Mouse (Mus musculus) kidney, embryonic 15.5 days (tissue): ENCODE data around the gene Elavl1. TPM values are rescaled to one million over a fixed set of nuclear protein-coding genes. Genes with fewer than 3 reads are reported as not detected.

Experiments used
- ATAC-seq: fragments of 200-750 bp; cut with Nextera tagmentation; replicated peaks from 2 replicates; pipeline ENCODE4 v1.8.0; 2017; ENCODE audit warnings: moderate TSS enrichment; ENCODE audit not compliant: low FRiP score
- H3K27ac ChIP-seq: fragments of 300-500 bp; sonication (generic); 2 replicates; pipeline ENCODE4 v1.5.1; 2015; ENCODE audit warnings: mild to moderate bottlenecking, inconsistent platforms
- H3K27me3 ChIP-seq: fragments of 300-500 bp; sonication (generic); 2 replicates; pipeline ENCODE4 v1.6.1; 2015; ENCODE audit warnings: inconsistent platforms
- H3K36me3 ChIP-seq: fragments of 300-500 bp; sonication (generic); 2 replicates; pipeline ENCODE4 v1.6.1; 2015; ENCODE audit warnings: inconsistent platforms
- H3K4me1 ChIP-seq: fragments of 300-500 bp; sonication (generic); 2 replicates; pipeline ENCODE4 v1.6.1; 2015; ENCODE audit warnings: inconsistent platforms
- H3K4me2 ChIP-seq: fragments of 300-500 bp; sonication (generic); 2 replicates; pipeline ENCODE4 v1.6.1; 2015; ENCODE audit warnings: moderate library complexity, mild to moderate bottlenecking, inconsistent platforms
- H3K4me3 ChIP-seq: fragments of 300-500 bp; sonication (generic); replicated peaks from 2 replicates; pipeline ENCODE4 v1.5.1; 2015; ENCODE audit warnings: mild to moderate bottlenecking, inconsistent platforms
- H3K9ac ChIP-seq: fragments of 300-500 bp; sonication (generic); 2 replicates; pipeline ENCODE4 v1.6.1; 2015; ENCODE audit warnings: mild to moderate bottlenecking, inconsistent platforms
- H3K9me3 ChIP-seq: fragments of 300-500 bp; sonication (generic); replicated peaks from 2 replicates; pipeline ENCODE4 v1.6.1; 2016; ENCODE audit warnings: inconsistent platforms
- WGBS: fragments of 180-500 bp; shearing (Covaris S2); methylation state at CpG from one replicate; pipeline ENCODE4 v1.1.7; 2015; ENCODE audit warnings: mixed read lengths; 5-methylcytosine and 5-hydroxymethylcytosine counted together
- polyA plus RNA-seq: library from polyadenylated mRNA; unstranded; fragments of >200 nt; fragmentation: Nextera tagmentation; extraction: Ambion mirVana; gene quantifications from 2 replicates; pipeline ENCODE4 v1.2.1, GENCODE M21; 2015

Elavl1 gene
- polyA plus RNA-seq, 1 experiment from 2014 or later: 257 TPM

GRCm38 (mm10) chr8:4252934-4253841, 72.0 kb downstream of the Elavl1 start, which contains the start of gene Snapc2:
Gene Snapc2, plus strand, starts transcription at chr8:4253080.
- H3K27ac ChIP-seq: peak within 1 kb of the TSS; percentile 97
- ATAC-seq: peak; percentile 90
- peaks cover 60% of the 10 kb centered on the region for H3K4me1 ChIP-seq
- peak within 1 kb of the TSS; percentile 97 for H3K9ac ChIP-seq
- H3K9me3 ChIP-seq: no peaks in the 10 kb centered on the region
- H3K27me3 ChIP-seq: no peaks in the 10 kb centered on the region
- peaks cover 31% of the 10 kb centered on the region for H3K36me3 ChIP-seq
- peak within 1 kb of the TSS; percentile 94 for H3K4me3 ChIP-seq
- under 1% methylated on average over 69 of the region's 69 CpGs for WGBS
- H3K4me2 ChIP-seq: peak within 1 kb of the TSS; percentile 81

GRCm38 (mm10) chr8:4252116-4252760, 73.0 kb downstream of the Elavl1 start:
- ATAC-seq: no peak
- Histone ChIP-seq H3K4me1 (peaks cover 51% of the 10 kb centered on the region), H3K4me3 (peak overlapping the region; percentile 94), H3K9me3 (no peaks in the 10 kb centered on the region), H3K36me3 (peaks cover 40% of the 10 kb centered on the region), H3K9ac (peak overlapping the region; percentile 97), H3K27ac (peak overlapping the region; percentile 63; the same call in 1 of the 2 replicates), H3K27me3 (no peaks in the 10 kb centered on the region), H3K4me2 (peak overlapping the region; percentile 81)
- WGBS: 48% methylated on average over 8 of the region's 8 CpGs

DNA sequence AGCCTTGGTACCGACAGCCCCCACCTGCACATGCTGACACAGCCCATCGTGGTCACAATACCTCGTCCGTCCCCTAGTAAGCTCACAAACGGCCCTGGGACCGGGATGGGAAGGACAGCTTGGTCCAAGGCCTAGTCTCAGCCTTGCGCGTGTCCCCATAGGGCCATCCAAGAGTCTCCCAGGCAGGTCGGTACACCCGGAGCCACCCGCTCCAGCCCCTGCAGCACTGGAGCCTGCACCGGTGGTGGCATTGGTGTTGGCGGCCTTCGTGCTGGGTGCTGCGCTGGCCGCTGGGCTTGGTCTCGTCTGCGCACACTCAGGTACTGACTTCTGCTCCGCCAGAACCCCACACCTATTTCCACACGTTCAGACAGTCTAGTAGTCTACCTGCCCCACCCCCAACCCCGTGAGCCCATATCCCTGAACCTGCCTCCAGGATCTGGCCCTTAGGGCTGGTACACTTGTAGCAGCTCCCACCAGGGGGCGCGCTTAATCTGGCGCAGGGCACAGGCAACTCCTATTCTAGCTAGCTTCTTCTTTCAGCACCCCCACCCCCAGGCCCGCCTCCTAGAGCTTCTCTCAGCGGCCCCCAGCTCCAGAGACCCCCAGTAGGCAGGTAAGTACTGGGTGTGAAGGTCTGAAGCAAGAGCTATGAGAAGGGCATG, 74.8 kb downstream of the Elavl1 start:
- Histone ChIP-seq H3K4me1 (peaks cover 40% of the 10 kb centered on the region), H3K36me3 (peaks cover 46% of the 10 kb centered on the region), H3K9me3 (no peaks in the 10 kb centered on the region), H3K4me2 (no peak overlapping the region), H3K9ac (no peak overlapping the region), H3K27ac (no peak overlapping the region), H3K27me3 (no peaks in the 10 kb centered on the region), H3K4me3 (no peak overlapping the region)
- ATAC-seq: peak; percentile 3; the same call in 1 of the 2 replicates
- 41% methylated on average over 26 of the region's 26 CpGs for WGBS

DNA sequence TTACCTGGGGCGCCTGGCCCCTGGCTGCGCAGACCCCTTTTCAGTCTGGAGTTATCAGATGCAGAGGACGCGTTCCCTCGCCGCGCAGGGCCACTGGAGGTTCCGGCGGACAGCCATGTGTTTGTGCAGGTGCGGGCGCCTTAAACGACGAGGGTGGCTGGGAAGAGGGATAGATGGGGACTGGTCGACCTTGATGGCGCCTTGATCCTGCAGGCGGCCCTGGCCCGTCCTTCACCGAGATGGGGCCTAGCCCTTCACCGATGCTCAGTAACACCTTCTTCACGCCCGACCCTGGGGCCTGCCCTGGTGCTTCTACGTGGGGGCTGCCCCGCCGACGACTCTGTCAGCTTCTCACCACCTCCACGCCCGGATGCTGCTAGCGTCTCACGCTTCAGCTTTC, 76.0 kb downstream of the Elavl1 start:
- H3K4me2 ChIP-seq: peak overlapping the region; percentile 37

GRCm38 (mm10) chr8:4247951-4248540, 77.2 kb downstream of the Elavl1 start, which contains the start of gene Tgfbr3l:
Gene Tgfbr3l, plus strand, starts transcription at chr8:4248214.
- Histone ChIP-seq H3K36me3 (peaks cover 57% of the 10 kb centered on the region), H3K9me3 (no peaks in the 10 kb centered on the region), H3K9ac (no peak within 1 kb of the TSS), H3K4me1 (peaks cover 29% of the 10 kb centered on the region), H3K27me3 (no peaks in the 10 kb centered on the region), H3K4me2 (peak within 1 kb of the TSS; percentile 37), H3K27ac (peak within 1 kb of the TSS; percentile 46), H3K4me3 (no peak within 1 kb of the TSS)
- 84% methylated on average over 15 of the region's 15 CpGs for WGBS
- ATAC-seq: no peak

More for the DNA sequence above, 76.0 kb downstream of the Elavl1 start:
- Histone ChIP-seq H3K27me3 (no peaks in the 10 kb centered on the region), H3K9ac (no peak overlapping the region), H3K4me3 (0 out of 2 replicates have a peak overlapping the region, but pooled peaks have one; percentile 6), H3K4me1 (peaks cover 36% of the 10 kb centered on the region), H3K27ac (peak overlapping the region; percentile 46), H3K9me3 (no peaks in the 10 kb centered on the region), H3K36me3 (peaks cover 46% of the 10 kb centered on the region)
- WGBS: 9% methylated on average over 29 of the region's 29 CpGs
- no peak for ATAC-seq

DNA sequence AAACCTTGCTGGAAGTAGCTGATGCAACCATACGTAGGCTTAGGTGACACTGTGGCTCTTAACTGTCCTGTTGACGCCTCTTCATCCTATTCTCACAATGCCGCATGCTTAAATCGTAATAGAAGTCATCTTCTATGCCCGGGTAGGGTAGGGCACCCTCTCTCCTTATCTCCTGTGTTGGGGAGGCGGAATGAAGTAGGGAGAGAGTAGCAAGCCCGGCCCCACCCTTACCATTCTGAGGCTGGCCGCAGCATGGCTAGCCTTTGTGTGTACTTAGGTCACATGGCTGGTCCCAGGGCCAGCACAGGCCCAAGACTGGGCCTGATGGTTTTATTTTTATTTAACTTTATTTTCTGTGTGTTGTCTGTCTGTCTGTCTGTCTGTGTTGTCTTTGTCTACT, 78.0 kb downstream of the Elavl1 start:
- Histone ChIP-seq H3K36me3 (peaks cover 65% of the 10 kb centered on the region), H3K4me3 (no peak overlapping the region), H3K9me3 (no peaks in the 10 kb centered on the region), H3K4me2 (no peak overlapping the region), H3K9ac (no peak overlapping the region), H3K27ac (no peak overlapping the region), H3K4me1 (peaks cover 24% of the 10 kb centered on the region), H3K27me3 (no peaks in the 10 kb centered on the region)
- ATAC-seq: no peak
- 90% methylated on average over 8 of the region's 8 CpGs for WGBS

GRCm38 (mm10) chr8:4245737-4246136, 79.5 kb downstream of the Elavl1 start:
- Histone ChIP-seq H3K36me3 (peaks cover 74% of the 10 kb centered on the region), H3K27ac (no peak overlapping the region), H3K9ac (no peak overlapping the region), H3K4me2 (no peak overlapping the region), H3K4me3 (no peak overlapping the region), H3K9me3 (no peaks in the 10 kb centered on the region), H3K27me3 (no peaks in the 10 kb centered on the region), H3K4me1 (peaks cover 25% of the 10 kb centered on the region)
- 72% methylated on average over 13 of the region's 13 CpGs for WGBS
- no peak for ATAC-seq

DNA sequence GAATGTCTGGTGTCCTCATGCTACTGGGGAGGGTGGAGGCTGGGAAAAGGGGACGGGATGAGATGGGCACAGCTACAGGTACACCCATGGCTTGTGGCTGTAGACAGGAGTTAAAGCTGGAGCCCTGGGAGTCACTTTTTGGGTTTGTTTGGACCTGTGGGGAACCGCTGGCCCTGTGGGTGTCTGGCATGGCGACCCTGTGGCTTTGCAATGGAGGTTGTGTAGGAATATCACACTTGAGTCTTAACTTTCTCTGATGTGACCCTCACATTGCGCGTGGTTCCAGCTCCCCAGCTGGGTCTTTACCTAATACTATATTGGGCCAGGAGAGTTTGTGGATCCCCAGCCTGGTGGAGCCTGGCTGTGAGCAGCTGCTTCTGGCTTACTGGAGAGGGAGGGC, 80.2 kb downstream of the Elavl1 start:
- Histone ChIP-seq H3K36me3 (peaks cover 80% of the 10 kb centered on the region), H3K27me3 (no peaks in the 10 kb centered on the region), H3K27ac (no peak overlapping the region), H3K9ac (no peak overlapping the region), H3K9me3 (no peaks in the 10 kb centered on the region), H3K4me3 (no peak overlapping the region), H3K4me2 (no peak overlapping the region), H3K4me1 (peaks cover 25% of the 10 kb centered on the region)
- ATAC-seq: no peak
- 91% methylated on average over 5 of the region's 5 CpGs for WGBS

GRCm38 (mm10) chr8:4239193-4239890, 85.9 kb downstream of the Elavl1 start:
- Histone ChIP-seq H3K4me1 (peaks cover 28% of the 10 kb centered on the region), H3K9ac (peak overlapping the region; percentile 67), H3K4me2 (peak overlapping the region; percentile 81), H3K27ac (peak overlapping the region; percentile 96), H3K36me3 (peaks cover 38% of the 10 kb centered on the region), H3K27me3 (no peaks in the 10 kb centered on the region), H3K9me3 (no peaks in the 10 kb centered on the region), H3K4me3 (peak overlapping the region; percentile 84)
- 13% methylated on average over 19 of the region's 19 CpGs for WGBS
- ATAC-seq: peak; percentile 44; the same call in 1 of the 2 replicates

DNA sequence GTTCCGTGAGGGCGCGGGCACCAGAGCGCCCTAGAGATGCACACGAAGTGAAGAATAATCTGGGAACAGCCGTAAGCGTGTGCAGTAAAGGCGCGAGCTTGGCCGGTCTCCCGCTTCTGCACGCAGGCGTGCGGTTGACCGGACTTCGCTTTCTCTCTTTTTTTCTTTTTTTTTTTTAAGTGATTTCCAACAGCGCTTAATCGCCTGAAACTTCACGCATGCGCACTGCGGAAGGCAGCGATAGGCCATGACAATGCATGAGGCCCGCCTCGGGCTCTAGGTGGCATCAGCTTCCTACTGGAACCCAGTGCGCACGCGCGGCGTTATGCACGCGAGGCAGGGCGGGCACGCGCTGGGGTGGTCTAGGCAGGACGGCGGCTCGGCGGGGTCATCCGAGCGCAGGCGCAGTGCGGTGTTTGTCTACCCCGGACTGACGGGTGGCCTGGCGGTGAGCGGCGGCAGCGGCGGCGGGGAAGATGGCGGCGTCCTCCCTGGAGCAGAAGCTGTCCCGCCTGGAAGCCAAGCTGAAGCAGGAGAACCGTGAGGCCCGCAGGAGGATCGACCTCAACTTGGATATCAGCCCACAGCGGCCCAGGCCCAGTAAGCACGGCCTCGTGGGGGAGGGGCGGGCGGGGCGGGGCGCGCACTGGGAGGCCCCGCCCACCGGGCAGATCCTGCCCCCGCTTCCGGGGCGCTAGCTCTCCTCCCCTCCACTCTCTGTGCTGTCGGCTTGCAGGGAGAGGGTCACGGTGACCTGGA, 86.6 kb downstream of the Elavl1 start, which contains the start of the genes Map2k7 and Gm49320:
Gene Map2k7, plus strand, starts transcription at position 307 of the 759 bp plus-strand sequence.
Gene Gm49320, plus strand, starts transcription at position 432 of the 759 bp plus-strand sequence.
- Histone ChIP-seq H3K9ac (peak within 1 kb of the TSS; percentile 67), H3K9me3 (no peaks in the 10 kb centered on the region), H3K36me3 (peaks cover 30% of the 10 kb centered on the region), H3K27me3 (no peaks in the 10 kb centered on the region), H3K27ac (peak within 1 kb of the TSS; percentile 96), H3K4me3 (peak within 1 kb of the TSS; percentile 84), H3K4me1 (peaks cover 28% of the 10 kb centered on the region), H3K4me2 (peak within 1 kb of the TSS; percentile 81)
- peak; percentile 95 for ATAC-seq
- under 1% methylated on average over 70 of the region's 71 CpGs for WGBS
